In genomic region chr14:22339176-22339575, GRCm38 (mm10) we compare ENCODE assay signal across 10 mouse cellular contexts.
A peak's percentile ranks its signal among the peaks of the same experiment; 100 is the strongest.
DNase-seq lines count a peak whose midpoint lies in the region.
"Had no signal": no experiment of that assay in that cellular context is flagged by ENCODE, and none has a peak within 500 bp of the region (broad histone marks: within the 10 kb centered on the region; RNA-seq: fewer than 3 reads in every experiment).

No protein-coding gene starts in this region.

- intact Hi-C loops in left cerebral cortex, postnatal 36 days (cut with DNase I) = no loop called here

- peak; percentile 71 for DNase-seq in right cerebral cortex, adult 18-20 months
- DNase-seq in right cerebral cortex, postnatal 4 days = no peak
- DNase-seq in layer of hippocampus, adult 9-11 months = peak; percentile 52
- DNase-seq in left cerebral cortex, postnatal 36 days (ENCODE audit: low spot score in 2 of 2) = peak; percentile 17 to 23
- DNase-seq in ovary, postnatal 10 days (ENCODE audit: low spot score) = no peak
- no peak for DNase-seq in adrenal gland, postnatal 25 days
- no peak for DNase-seq in urinary bladder, postnatal 4 days (ENCODE audit: low spot score in 2 of 2)
- DNase-seq: gastrocnemius, adult 2 months; liver, embryonic 13.5 days; lung, postnatal 14 days had no signal

Comparison
In these comparisons a context has a peak if more than half of its experiments do, and no peak if none do; other contexts are left out.
1. DNase-seq: peak in right cerebral cortex, adult 18-20 months (single experiment), layer of hippocampus, adult 9-11 months (single experiment) and left cerebral cortex, postnatal 36 days (2 of 2); none in right cerebral cortex, postnatal 4 days (single experiment), ovary, postnatal 10 days (single experiment), adrenal gland, postnatal 25 days (single experiment) and urinary bladder, postnatal 4 days (0 of 2).